Mouse (Mus musculus): Measurements from ENCODE around the gene Dennd1a. TPM values are rescaled to one million over a fixed set of nuclear protein-coding genes. Genes with fewer than 3 reads are reported as not detected.

The Dennd1a gene
- 13.3 and 18.8 TPM in 2 replicates for polyA plus RNA-seq (2016; fragmentation: Nextera tagmentation; extraction: Ambion mirVana)

DNA sequence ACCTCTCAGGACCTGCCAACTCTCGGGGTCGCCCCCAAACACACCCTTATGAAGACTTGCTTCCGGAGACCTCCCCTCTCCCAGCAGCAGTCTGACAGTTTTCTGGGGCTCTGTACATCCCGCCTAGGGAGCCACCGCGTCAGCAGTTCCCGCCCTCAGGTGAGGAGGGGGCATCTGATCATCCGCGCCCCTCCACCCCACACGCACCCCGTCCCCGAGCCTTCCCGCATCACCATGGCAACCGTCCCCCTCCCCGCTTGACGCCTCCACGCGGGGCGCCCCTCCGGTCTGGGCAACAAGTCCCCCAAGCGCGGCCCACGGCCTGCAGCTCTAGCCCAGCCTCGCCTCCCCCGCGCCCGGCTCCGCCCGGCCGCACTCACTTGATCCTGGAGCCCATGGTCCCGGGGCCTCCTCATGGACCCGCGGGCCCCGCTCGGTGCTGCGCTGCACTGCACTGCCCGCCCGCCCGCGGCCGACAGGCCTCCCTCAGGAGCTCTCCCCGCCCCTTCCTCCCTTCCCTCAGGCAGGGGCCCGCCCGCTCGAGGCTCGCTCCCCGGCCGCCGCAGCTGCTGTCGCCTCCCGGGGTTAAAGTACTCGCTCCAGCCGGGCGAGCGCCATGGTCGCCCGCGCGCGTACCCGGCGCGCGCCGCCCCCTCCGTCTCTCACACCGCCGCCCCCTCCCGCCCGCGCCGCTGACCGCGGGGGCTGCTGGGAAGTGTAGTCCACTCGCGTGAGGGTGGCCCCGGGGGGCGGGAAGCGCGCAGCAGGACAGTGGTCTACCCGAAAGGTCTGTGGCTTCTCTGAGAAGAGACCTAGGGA lies at the start of gene Dennd1a:
TSS of gene Dennd1a (minus strand) at position 658 of the 819 bp plus-strand sequence.
- Histone ChIP-seq H3K4me3 (peak within 1 kb of the TSS; percentile 82), H3K27ac (peak within 1 kb of the TSS; percentile 50; the same call in 1 of the 2 replicates), H3K9ac (peak within 1 kb of the TSS; percentile 84), H3K36me3 (no peaks in the 10 kb centered on the region), H3K9me3 (no peaks in the 10 kb centered on the region), H3K27me3 (replicated peaks) (no peaks in the 10 kb centered on the region; the same call in 1 of the 2 replicates), H3K4me1 (peaks cover 12% of the 10 kb centered on the region), H3K4me2 (replicated peaks) (peak within 1 kb of the TSS; percentile 78)
- under 1% methylated on average over 79 of the region's 81 CpGs for WGBS
- peak; percentile 96 for ATAC-seq (ENCODE audit: low FRiP score, low read depth)

DNA sequence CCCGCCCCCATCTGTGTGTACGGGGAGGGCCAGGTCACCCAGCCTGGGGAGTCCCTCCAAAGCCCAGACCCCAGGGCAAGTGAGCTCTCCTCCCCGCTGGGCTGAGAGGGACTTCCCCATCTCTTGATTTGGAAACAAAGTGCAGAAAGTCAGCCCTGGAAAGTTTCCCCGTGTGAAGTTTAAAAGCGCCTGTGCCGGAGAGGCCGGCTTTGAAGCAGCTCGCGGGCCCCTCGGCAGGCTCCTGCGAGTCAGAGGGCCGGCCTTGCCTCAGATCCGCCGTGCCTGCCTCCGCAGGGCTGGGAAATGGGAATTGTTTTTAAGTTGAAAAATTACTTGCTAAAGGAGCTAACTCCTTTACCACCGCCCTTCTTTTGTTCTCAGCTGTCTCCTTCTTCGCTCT lies 49.4 kb upstream of the Dennd1a start:
- Histone ChIP-seq H3K4me3 (no peak overlapping the region), H3K27me3 (replicated peaks) (peaks cover 87% of the 10 kb centered on the region), H3K9me3 (no peaks in the 10 kb centered on the region), H3K4me1 (peaks cover 13% of the 10 kb centered on the region), H3K27ac (no peak overlapping the region), H3K4me2 (replicated peaks) (no peak overlapping the region), H3K36me3 (no peaks in the 10 kb centered on the region), H3K9ac (no peak overlapping the region)
- ATAC-seq (ENCODE audit: low FRiP score, low read depth) = no peak
- under 1% methylated on average over 17 of the region's 17 CpGs for WGBS

DNA sequence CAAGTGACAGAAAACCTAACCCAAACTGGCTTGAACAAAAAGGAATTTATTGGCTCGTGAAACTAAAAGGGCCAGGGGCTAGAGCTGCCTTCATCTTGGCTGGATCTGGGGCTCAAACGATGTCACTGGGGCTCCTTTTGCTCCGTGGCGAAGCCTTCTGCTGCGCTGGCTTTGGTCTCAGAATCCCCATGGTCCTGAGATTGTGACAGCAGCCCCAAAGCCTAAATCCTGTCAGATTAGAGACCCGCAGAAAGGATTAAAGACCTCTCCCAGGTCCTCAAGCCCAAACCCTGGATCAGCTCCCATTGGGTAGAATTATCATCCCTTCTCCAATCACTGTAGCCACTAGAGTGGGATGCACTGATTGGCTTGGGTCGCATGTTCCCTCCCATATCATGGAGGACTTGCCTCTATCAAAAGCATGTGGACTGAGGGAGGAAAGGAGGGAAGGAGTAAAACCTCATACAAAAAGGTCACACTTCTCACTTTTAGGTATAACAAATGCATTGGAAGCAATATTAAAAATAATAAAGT lies 46.5 kb upstream of the Dennd1a start:
- Histone ChIP-seq H3K4me3 (no peak overlapping the region), H3K27me3 (replicated peaks) (peaks cover 61% of the 10 kb centered on the region), H3K4me1 (peaks cover 1% of the 10 kb centered on the region; the same call in 1 of the 2 replicates), H3K4me2 (replicated peaks) (no peak overlapping the region), H3K36me3 (no peaks in the 10 kb centered on the region), H3K9me3 (no peaks in the 10 kb centered on the region), H3K27ac (no peak overlapping the region), H3K9ac (no peak overlapping the region)
- no peak for ATAC-seq (ENCODE audit: low FRiP score, low read depth)
- 37% methylated on average over 7 of the region's 7 CpGs for WGBS

DNA sequence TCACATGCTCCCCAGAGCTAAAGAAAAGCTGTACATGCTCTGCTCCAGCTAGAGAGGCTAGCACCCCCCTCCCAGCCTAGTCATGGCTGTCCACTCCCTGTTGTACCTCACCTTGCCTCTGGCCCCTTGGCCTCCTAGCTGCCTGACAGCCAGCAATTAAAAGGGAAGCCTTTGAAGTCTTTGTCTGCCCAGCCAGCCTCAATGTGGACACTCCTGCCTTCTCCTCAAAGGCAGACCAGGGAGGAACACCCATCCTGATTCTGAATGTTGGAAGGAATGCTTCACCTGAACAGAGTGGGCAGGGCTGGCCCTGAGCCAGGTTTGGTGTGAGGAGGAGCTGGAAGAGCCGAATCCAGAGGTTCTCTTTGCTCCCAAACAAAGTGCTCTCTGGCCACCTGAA lies 39.5 kb upstream of the Dennd1a start:
- Histone ChIP-seq H3K27ac (no peak overlapping the region), H3K4me3 (no peak overlapping the region), H3K9me3 (no peaks in the 10 kb centered on the region), H3K4me1 (no peaks in the 10 kb centered on the region), H3K27me3 (replicated peaks) (0 out of 2 replicates have a peak, but pooled peaks cover 9% of the 10 kb centered on the region), H3K36me3 (no peaks in the 10 kb centered on the region), H3K4me2 (replicated peaks) (no peak overlapping the region), H3K9ac (no peak overlapping the region)
- no peak for ATAC-seq (ENCODE audit: low FRiP score, low read depth)
- WGBS = 54% methylated on average over 1 of the region's 1 CpGs

- ATAC-seq (ENCODE audit: low FRiP score, low read depth) = no peak
- no peak overlapping the region for H3K9ac ChIP-seq
- H3K27me3 ChIP-seq (replicated peaks) = 0 out of 2 replicates have a peak, but pooled peaks cover 6% of the 10 kb centered on the region
- H3K9me3 ChIP-seq = no peaks in the 10 kb centered on the region
- H3K4me3 ChIP-seq = no peak overlapping the region
- WGBS = 66% methylated on average over 8 of the region's 8 CpGs
- H3K4me2 ChIP-seq (replicated peaks) = no peak overlapping the region
- H3K36me3 ChIP-seq = no peaks in the 10 kb centered on the region
- H3K27ac ChIP-seq = no peak overlapping the region
- no peaks in the 10 kb centered on the region for H3K4me1 ChIP-seq
Measured at GRCm38 (mm10) chr2:38323380-38323779, 36.2 kb upstream of the Dennd1a start.

DNA sequence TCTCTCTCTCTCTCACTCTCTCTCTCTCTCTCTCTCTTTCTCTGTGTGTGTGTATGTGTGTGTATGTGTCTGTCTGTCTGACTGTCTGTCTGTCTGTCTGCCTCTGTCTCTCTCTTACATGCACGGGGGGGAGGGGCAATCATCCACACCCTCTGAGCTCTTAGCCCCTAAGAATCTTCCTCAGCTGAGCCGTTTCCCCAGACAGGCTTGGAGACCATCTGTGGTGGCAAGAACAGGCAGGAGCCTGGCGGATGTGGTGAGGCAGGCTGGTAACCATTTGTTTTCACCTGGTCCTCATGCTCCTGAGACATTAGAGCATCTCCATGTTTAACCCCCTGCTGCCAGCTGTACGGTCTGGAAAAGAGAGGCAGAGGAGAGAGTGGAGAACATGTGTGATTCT lies 33.7 kb upstream of the Dennd1a start:
- WGBS = 64% methylated on average over 4 of the region's 4 CpGs
- Histone ChIP-seq H3K4me1 (no peaks in the 10 kb centered on the region), H3K27me3 (replicated peaks) (0 out of 2 replicates have a peak, but pooled peaks cover 6% of the 10 kb centered on the region), H3K9me3 (no peaks in the 10 kb centered on the region), H3K4me3 (no peak overlapping the region), H3K9ac (no peak overlapping the region), H3K36me3 (no peaks in the 10 kb centered on the region), H3K27ac (no peak overlapping the region), H3K4me2 (replicated peaks) (no peak overlapping the region)
- no peak for ATAC-seq (ENCODE audit: low FRiP score, low read depth)

DNA sequence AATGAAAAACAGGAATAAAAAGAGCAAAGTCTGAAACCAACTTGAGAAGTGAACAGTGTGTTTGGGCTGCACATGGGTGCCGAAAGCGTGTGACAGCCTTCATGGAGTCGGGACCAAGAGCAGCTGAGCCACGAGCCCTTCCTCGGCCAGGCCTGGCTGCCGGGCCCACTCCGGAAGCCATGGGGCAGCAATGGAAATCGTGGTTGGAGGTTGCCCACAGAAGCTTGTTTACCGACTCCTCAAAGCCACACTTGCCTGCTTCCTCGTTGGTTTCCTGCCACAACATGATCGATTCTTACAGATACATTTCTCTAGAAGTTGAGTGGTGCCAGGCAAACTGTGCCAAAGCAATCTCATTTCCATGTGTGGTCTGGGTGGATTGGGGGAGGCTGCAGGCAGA lies 31.9 kb upstream of the Dennd1a start:
- Histone ChIP-seq H3K4me3 (no peak overlapping the region), H3K36me3 (no peaks in the 10 kb centered on the region), H3K4me2 (replicated peaks) (no peak overlapping the region), H3K9me3 (no peaks in the 10 kb centered on the region), H3K27me3 (replicated peaks) (0 out of 2 replicates have a peak, but pooled peaks cover 6% of the 10 kb centered on the region), H3K4me1 (no peaks in the 10 kb centered on the region), H3K27ac (no peak overlapping the region), H3K9ac (no peak overlapping the region)
- ATAC-seq (ENCODE audit: low FRiP score, low read depth) = no peak
- WGBS = 87% methylated on average over 11 of the region's 11 CpGs

DNA sequence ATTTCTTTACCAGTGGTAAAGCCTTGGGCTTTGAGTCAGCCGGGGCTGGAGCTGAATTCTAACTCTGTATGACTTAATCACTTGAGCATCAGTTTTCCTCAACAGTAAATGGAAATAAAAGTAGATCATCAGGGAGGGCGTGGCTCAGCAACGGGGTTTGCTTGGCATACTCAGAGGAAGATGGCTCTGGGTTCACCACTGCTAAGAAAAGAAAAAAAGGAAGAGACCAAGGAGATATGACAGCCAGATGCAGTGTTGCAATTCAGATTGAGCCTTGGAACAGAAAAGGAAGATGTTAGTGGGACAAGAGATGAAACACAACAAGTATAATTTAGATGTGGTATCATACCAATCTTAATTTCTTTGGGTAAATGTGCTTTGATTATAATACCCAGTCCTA lies 26.2 kb upstream of the Dennd1a start:
- no peaks in the 10 kb centered on the region for H3K4me1 ChIP-seq
- H3K4me3 ChIP-seq = no peak overlapping the region
- no peak overlapping the region for H3K27ac ChIP-seq
- H3K27me3 ChIP-seq (replicated peaks) = no peaks in the 10 kb centered on the region; the same call in 1 of the 2 replicates
- H3K4me2 ChIP-seq (replicated peaks) = no peak overlapping the region
- no peaks in the 10 kb centered on the region for H3K36me3 ChIP-seq
- H3K9ac ChIP-seq = no peak overlapping the region
- WGBS = 54% methylated on average over 3 of the region's 3 CpGs
- ATAC-seq (ENCODE audit: low FRiP score, low read depth) = no peak
- H3K9me3 ChIP-seq = no peaks in the 10 kb centered on the region

DNA sequence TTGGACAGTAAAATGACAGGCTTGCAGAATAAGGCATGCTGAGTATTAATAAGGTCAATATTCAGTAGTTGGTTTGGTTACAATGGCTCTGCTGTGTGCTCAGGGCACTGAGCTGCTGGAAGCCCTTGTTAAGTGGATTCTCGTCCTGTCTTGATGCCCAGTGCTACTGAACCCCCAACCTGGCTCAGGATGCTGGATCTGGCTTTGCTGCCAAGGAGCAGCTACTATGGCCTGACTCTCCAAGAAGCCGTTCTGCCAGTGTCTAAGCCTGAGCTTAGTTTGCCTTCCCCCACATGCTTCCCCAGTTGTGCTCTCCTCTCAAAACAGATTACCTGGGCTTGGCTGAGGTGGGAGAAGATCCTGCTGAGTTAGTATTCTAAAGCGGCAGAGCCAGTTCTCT lies 25.7 kb upstream of the Dennd1a start:
- WGBS = 48% methylated on average over 3 of the region's 3 CpGs
- Histone ChIP-seq H3K27ac (no peak overlapping the region), H3K4me1 (no peaks in the 10 kb centered on the region), H3K9ac (no peak overlapping the region), H3K4me3 (no peak overlapping the region), H3K27me3 (replicated peaks) (no peaks in the 10 kb centered on the region; the same call in 1 of the 2 replicates), H3K4me2 (replicated peaks) (no peak overlapping the region), H3K9me3 (no peaks in the 10 kb centered on the region), H3K36me3 (no peaks in the 10 kb centered on the region)
- ATAC-seq (ENCODE audit: low FRiP score, low read depth) = no peak

GRCm38 (mm10) chr2:38305152-38305551 lies 18.0 kb upstream of the Dennd1a start:
- no peak overlapping the region for H3K27ac ChIP-seq
- 0 out of 2 replicates have a peak, but pooled peaks cover 6% of the 10 kb centered on the region for H3K27me3 ChIP-seq (replicated peaks)
- H3K4me2 ChIP-seq (replicated peaks) = no peak overlapping the region
- no peaks in the 10 kb centered on the region for H3K9me3 ChIP-seq
- ATAC-seq (ENCODE audit: low FRiP score, low read depth) = no peak
- no peak overlapping the region for H3K4me3 ChIP-seq
- H3K4me1 ChIP-seq = no peaks in the 10 kb centered on the region
- WGBS = 93% methylated on average over 1 of the region's 1 CpGs
- H3K9ac ChIP-seq = no peak overlapping the region
- no peaks in the 10 kb centered on the region for H3K36me3 ChIP-seq

GRCm38 (mm10) chr2:38300941-38301340 lies 13.8 kb upstream of the Dennd1a start:
- WGBS = 91% methylated on average over 2 of the region's 2 CpGs
- no peak for ATAC-seq (ENCODE audit: low FRiP score, low read depth)
- Histone ChIP-seq H3K9ac (no peak overlapping the region), H3K4me2 (replicated peaks) (no peak overlapping the region), H3K27me3 (replicated peaks) (0 out of 2 replicates have a peak, but pooled peaks cover 6% of the 10 kb centered on the region), H3K27ac (no peak overlapping the region), H3K9me3 (no peaks in the 10 kb centered on the region), H3K4me3 (no peak overlapping the region), H3K4me1 (no peaks in the 10 kb centered on the region), H3K36me3 (no peaks in the 10 kb centered on the region)

DNA sequence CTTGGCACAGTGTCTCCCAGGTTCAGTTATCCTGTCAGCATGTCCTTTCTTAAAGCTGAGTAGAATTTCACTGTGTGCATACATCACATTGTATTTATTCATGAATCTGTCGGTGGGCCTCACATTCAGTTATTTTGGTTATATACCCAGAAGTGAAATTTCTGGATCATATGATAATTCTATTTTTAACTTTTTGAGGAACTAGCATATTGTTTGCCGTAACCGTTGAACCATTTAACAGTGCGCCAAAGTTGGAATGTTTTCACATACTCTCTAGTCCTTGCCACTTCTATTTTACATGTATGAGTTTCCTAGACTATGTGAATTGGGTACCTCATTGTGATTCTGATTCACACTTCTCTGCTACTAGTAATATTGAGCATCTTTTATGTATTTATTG lies 8.7 kb upstream of the Dennd1a start:
- H3K27ac ChIP-seq = no peak overlapping the region
- H3K4me3 ChIP-seq = no peak overlapping the region
- H3K4me2 ChIP-seq (replicated peaks) = no peak overlapping the region
- H3K27me3 ChIP-seq (replicated peaks) = no peaks in the 10 kb centered on the region
- no peaks in the 10 kb centered on the region for H3K9me3 ChIP-seq
- ATAC-seq (ENCODE audit: low FRiP score, low read depth) = no peak
- WGBS = 95% methylated on average over 4 of the region's 4 CpGs
- no peaks in the 10 kb centered on the region for H3K4me1 ChIP-seq
- H3K36me3 ChIP-seq = no peaks in the 10 kb centered on the region
- no peak overlapping the region for H3K9ac ChIP-seq

All from neural tube, embryonic 12.5 days (tissue).